In the genomic region with DNA sequence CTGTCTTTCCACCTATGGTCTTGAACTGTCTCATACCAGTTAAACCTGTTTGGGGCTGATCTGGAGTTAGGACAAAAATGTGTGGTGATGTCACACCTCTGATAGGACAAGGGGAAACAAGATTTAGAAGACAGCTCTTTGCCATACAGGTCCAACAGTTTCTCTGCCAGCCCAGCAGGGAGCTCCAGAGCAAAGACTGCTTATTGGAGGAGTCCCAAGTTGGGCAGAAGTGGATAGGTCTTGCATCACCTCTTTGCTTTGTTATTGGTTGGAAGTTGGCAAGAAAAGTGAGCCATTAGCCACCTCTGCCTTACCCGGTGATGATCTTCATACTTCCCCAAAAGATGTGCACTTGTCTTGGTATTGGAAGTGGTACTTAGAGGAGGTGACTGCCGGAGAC, we compare ENCODE assay signal across 16 mouse cellular contexts. TPM values are rescaled to one million over a fixed set of nuclear protein-coding genes. Genes with fewer than 3 reads are reported as not detected.
DNase-seq lines count a peak whose midpoint lies in the region; ATAC-seq and TF ChIP-seq lines count a peak whose summit lies in the region.
"Had no signal": no experiment of that assay in that cellular context is flagged by ENCODE, and none has a peak within 500 bp of the region (broad histone marks: within the 10 kb centered on the region; RNA-seq: fewer than 3 reads in every experiment).

No protein-coding gene starts in this region.

- no peak for DNase-seq in hindbrain, embryonic 14.5 days (ENCODE audit: low spot score)
- DNase-seq in hindbrain, postnatal 0 days (ENCODE audit: low spot score) = no peak
- DNase-seq in midbrain, embryonic 11.5 days (ENCODE audit: low spot score, missing footprints) = peak; percentile 59
- DNase-seq in cerebellum, adult 9-11 months = no peak
- DNase-seq: adrenal gland, postnatal 36 days; cerebellum, adult 11 months; cerebellum, adult 9-10 months; cerebellum, postnatal 36 days; gastrocnemius, postnatal 36 days; heart, adult 11 months; heart, postnatal 36 days had no signal

- peaks cover 28% of the 10 kb centered on the region for H3K36me3 ChIP-seq in hindbrain, embryonic 14.5 days (replicated peaks; ENCODE audit: control insufficient read depth, insufficient read depth)
- peaks cover 12% of the 10 kb centered on the region; the same call in 1 of the 2 replicates for H3K36me3 ChIP-seq in hindbrain, postnatal 0 days (ENCODE audit: insufficient read depth, low read length)
- no peaks in the 10 kb centered on the region for H3K36me3 ChIP-seq in midbrain, embryonic 11.5 days (ENCODE audit: control insufficient read depth, insufficient read depth, low read length)
- H3K36me3 ChIP-seq in midbrain, embryonic 15.5 days (replicated peaks) = no peaks in the 10 kb centered on the region
- peaks cover 11% of the 10 kb centered on the region for H3K36me3 ChIP-seq in embryonic facial prominence, embryonic 15.5 days

- 94% methylated on average over 2 of the region's 2 CpGs for WGBS in hindbrain, embryonic 14.5 days
- WGBS in hindbrain, postnatal 0 days = 94% methylated on average over 2 of the region's 2 CpGs
- 94% methylated on average over 2 of the region's 2 CpGs for WGBS in midbrain, embryonic 11.5 days
- 95% methylated on average over 2 of the region's 2 CpGs for WGBS in midbrain, embryonic 15.5 days
- 87% methylated on average over 2 of the region's 2 CpGs for WGBS in embryonic facial prominence, embryonic 15.5 days

- H3K27me3 ChIP-seq in hindbrain, embryonic 14.5 days (ENCODE audit: control insufficient read depth, insufficient read depth, low read length) = no peaks in the 10 kb centered on the region
- H3K27me3 ChIP-seq in hindbrain, postnatal 0 days (ENCODE audit: insufficient read depth, low read length) = no peaks in the 10 kb centered on the region
- H3K27me3 ChIP-seq in midbrain, embryonic 11.5 days (ENCODE audit: control insufficient read depth, insufficient read depth, low read length) = no peaks in the 10 kb centered on the region
- no peaks in the 10 kb centered on the region for H3K27me3 ChIP-seq in midbrain, embryonic 15.5 days (replicated peaks)
- H3K27me3 ChIP-seq in embryonic facial prominence, embryonic 15.5 days = no peaks in the 10 kb centered on the region
- H3K27me3 ChIP-seq: forebrain, embryonic 15.5 days; heart, embryonic 13.5 days had no signal

- no peaks in the 10 kb centered on the region for H3K9me3 ChIP-seq in hindbrain, embryonic 14.5 days (ENCODE audit: control insufficient read depth, low read length)
- no peaks in the 10 kb centered on the region for H3K9me3 ChIP-seq in hindbrain, postnatal 0 days (ENCODE audit: low read length)
- H3K9me3 ChIP-seq in midbrain, embryonic 11.5 days (ENCODE audit: control insufficient read depth, low read length) = no peaks in the 10 kb centered on the region
- no peaks in the 10 kb centered on the region for H3K9me3 ChIP-seq in midbrain, embryonic 15.5 days
- no peaks in the 10 kb centered on the region for H3K9me3 ChIP-seq in embryonic facial prominence, embryonic 15.5 days (replicated peaks)
- H3K9me3 ChIP-seq: forebrain, embryonic 15.5 days; heart, embryonic 13.5 days had no signal

- ATAC-seq in hindbrain, embryonic 14.5 days (ENCODE audit: low FRiP score) = 0 out of 2 replicates have a peak, but pooled peaks have one; percentile 5
- no peak for ATAC-seq in hindbrain, postnatal 0 days
- ATAC-seq in midbrain, embryonic 11.5 days (ENCODE audit: low FRiP score) = no peak
- no peak; the same call in 1 of the 2 replicates for ATAC-seq in midbrain, embryonic 15.5 days (replicated peaks)
- ATAC-seq in embryonic facial prominence, embryonic 15.5 days (ENCODE audit: insufficient number of reproducible peaks, low FRiP score, low TSS enrichment, low read depth) = 0 out of 2 replicates have a peak, but pooled peaks have one; percentile 29
- ATAC-seq: forebrain, embryonic 15.5 days; hindbrain, embryonic 16.5 days had no signal

- H3K4me3 ChIP-seq in hindbrain, embryonic 14.5 days (replicated peaks; ENCODE audit: low read length) = no peak overlapping the region
- no peak overlapping the region for H3K4me3 ChIP-seq in hindbrain, postnatal 0 days (ENCODE audit: low read length)
- no peak overlapping the region for H3K4me3 ChIP-seq in midbrain, embryonic 11.5 days (ENCODE audit: low read depth, low read length)
- no peak overlapping the region for H3K4me3 ChIP-seq in midbrain, embryonic 15.5 days
- H3K4me3 ChIP-seq in embryonic facial prominence, embryonic 15.5 days (replicated peaks) = no peak overlapping the region
- H3K4me3 ChIP-seq: forebrain, embryonic 15.5 days; heart, embryonic 13.5 days had no signal

- no peak overlapping the region for H3K4me2 ChIP-seq in hindbrain, embryonic 14.5 days (replicated peaks)
- H3K4me2 ChIP-seq in hindbrain, postnatal 0 days (ENCODE audit: low read depth, low read length) = no peak overlapping the region
- H3K4me2 ChIP-seq in midbrain, embryonic 11.5 days = no peak overlapping the region
- H3K4me2 ChIP-seq in midbrain, embryonic 15.5 days = no peak overlapping the region
- H3K4me2 ChIP-seq in embryonic facial prominence, embryonic 15.5 days (replicated peaks) = no peak overlapping the region
- H3K4me2 ChIP-seq: forebrain, embryonic 15.5 days; heart, embryonic 13.5 days had no signal

- no peaks in the 10 kb centered on the region for H3K4me1 ChIP-seq in hindbrain, embryonic 14.5 days (replicated peaks; ENCODE audit: control insufficient read depth, insufficient read depth, low read length)
- H3K4me1 ChIP-seq in hindbrain, postnatal 0 days (ENCODE audit: insufficient read depth, low read length) = no peaks in the 10 kb centered on the region
- 0 out of 2 replicates have a peak, but pooled peaks cover 2% of the 10 kb centered on the region for H3K4me1 ChIP-seq in midbrain, embryonic 11.5 days (ENCODE audit: control insufficient read depth, insufficient read depth, low read length)
- no peaks in the 10 kb centered on the region for H3K4me1 ChIP-seq in midbrain, embryonic 15.5 days
- H3K4me1 ChIP-seq in embryonic facial prominence, embryonic 15.5 days = no peaks in the 10 kb centered on the region

- no peak for TF ChIP-seq CTCF in hindbrain, postnatal 0 days (IDR thresholded peaks at IDR 0.05; ENCODE audit: low read depth)

- no peak overlapping the region for H3K9ac ChIP-seq in hindbrain, embryonic 14.5 days
- H3K9ac ChIP-seq in hindbrain, postnatal 0 days (replicated peaks; ENCODE audit: low read length) = no peak overlapping the region
- no peak overlapping the region for H3K9ac ChIP-seq in midbrain, embryonic 11.5 days (ENCODE audit: low read length)
- H3K9ac ChIP-seq in midbrain, embryonic 15.5 days = no peak overlapping the region
- no peak overlapping the region for H3K9ac ChIP-seq in embryonic facial prominence, embryonic 15.5 days
- H3K9ac ChIP-seq: forebrain, embryonic 15.5 days; heart, embryonic 13.5 days had no signal

- H3K27ac ChIP-seq in hindbrain, embryonic 14.5 days = no peak overlapping the region
- H3K27ac ChIP-seq in hindbrain, postnatal 0 days = no peak overlapping the region
- H3K27ac ChIP-seq in midbrain, embryonic 11.5 days (ENCODE audit: low read depth, low read length) = no peak overlapping the region
- no peak overlapping the region for H3K27ac ChIP-seq in midbrain, embryonic 15.5 days
- H3K27ac ChIP-seq in embryonic facial prominence, embryonic 15.5 days (replicated peaks) = no peak overlapping the region
- H3K27ac ChIP-seq: forebrain, embryonic 15.5 days; heart, embryonic 13.5 days had no signal

RNA-seq across cellular contexts. Expression of a gene that starts 9.0 kb away (rescaled TPM):
- polyA plus RNA-seq in hindbrain, embryonic 14.5 days (2014; fragmentation: Nextera tagmentation; extraction: Ambion mirVana) = 13.5 and 14.2 TPM in 2 replicates
- total RNA-seq in hindbrain, postnatal 0 days (2014; rRNA removed) = 4.9 and 5.1 TPM in 2 replicates
- polyA plus RNA-seq in hindbrain, postnatal 0 days (2015; fragmentation: Nextera tagmentation; extraction: Ambion mirVana) = 14.9 and 15.3 TPM in 2 replicates
- polyA plus RNA-seq in midbrain, embryonic 11.5 days (2014; fragmentation: Nextera tagmentation; extraction: Ambion mirVana) = 12.3 and 14.6 TPM in 2 replicates
- 8.3 and 9.1 TPM in 2 replicates for polyA plus RNA-seq in midbrain, embryonic 15.5 days (2015; fragmentation: Nextera tagmentation; extraction: Ambion mirVana)
- polyA plus RNA-seq in embryonic facial prominence, embryonic 15.5 days (2015; fragmentation: Nextera tagmentation; extraction: Ambion mirVana) = 40.0 and 44.4 TPM in 2 replicates

Comparison
In these comparisons a context has a peak if more than half of its experiments do, and no peak if none do; other contexts are left out.
1. ATAC-seq: peak in hindbrain, embryonic 14.5 days (single experiment) and embryonic facial prominence, embryonic 15.5 days (single experiment); none in hindbrain, postnatal 0 days (single experiment), midbrain, embryonic 11.5 days (single experiment) and midbrain, embryonic 15.5 days (single experiment).